Mouse (Mus musculus) left cerebral cortex, adult 8-10 months (tissue): Measurements from ENCODE around the gene Sipa1l2. TPM values are rescaled to one million over a fixed set of nuclear protein-coding genes. Genes with fewer than 3 reads are reported as not detected.
A peak's percentile ranks its signal among the peaks of the same experiment; 100 is the strongest.

ENCODE experiments used
- DNase-seq, 2 experiments: peaks; one replicate each; pipeline ENCODE4 v3.0.0; 2022; ENCODE audit warnings: low spot score in 2 of 2
- total RNA-seq, 4 experiments: library from RNA; stranded (reverse); gene quantifications; 2 replicates each; pipeline ENCODE4 v1.2.4; 2022

The Sipa1l2 gene
- total RNA-seq, 4 experiments from 2014 or later: 37.1 to 40.6 (median 38.6) TPM

- no peak for DNase-seq
Observed at GRCm38 (mm10) chr8:125580426-125580825, 10.8 kb upstream of the Sipa1l2 start.

- DNase-seq: no peak
Observed at GRCm38 (mm10) chr8:125576127-125576526, 6.5 kb upstream of the Sipa1l2 start.

GRCm38 (mm10) chr8:125574280-125574679 lies 4.7 kb upstream of the Sipa1l2 start:
- no peak for DNase-seq

GRCm38 (mm10) chr8:125572246-125572645 lies 2.6 kb upstream of the Sipa1l2 start:
- DNase-seq: no peak

- no peak for DNase-seq
Observed at GRCm38 (mm10) chr8:125570835-125571465, 1.3 kb upstream of the Sipa1l2 start.

GRCm38 (mm10) chr8:125570389-125570788 lies 781 bp upstream of the Sipa1l2 start:
- no peak for DNase-seq

GRCm38 (mm10) chr8:125568851-125569532 lies 616 bp downstream of the Sipa1l2 start:
- DNase-seq: no peak

- no peak for DNase-seq
Observed at GRCm38 (mm10) chr8:125568421-125568850, 1.2 kb downstream of the Sipa1l2 start.

GRCm38 (mm10) chr8:125567569-125567968 lies 2.0 kb downstream of the Sipa1l2 start:
- DNase-seq: no peak

- DNase-seq: no peak
Observed at GRCm38 (mm10) chr8:125562878-125563277, 6.7 kb downstream of the Sipa1l2 start.

- no peak for DNase-seq
Observed at GRCm38 (mm10) chr8:125560825-125561490, 8.7 kb downstream of the Sipa1l2 start.

- no peak for DNase-seq
Observed at GRCm38 (mm10) chr8:125559066-125559653, 10.4 kb downstream of the Sipa1l2 start.

- peak; percentile 83 to 88 for DNase-seq
Observed at GRCm38 (mm10) chr8:125558109-125559065, 11.2 kb downstream of the Sipa1l2 start.

- DNase-seq: no peak
Observed at GRCm38 (mm10) chr8:125557391-125558108, 12.1 kb downstream of the Sipa1l2 start.

GRCm38 (mm10) chr8:125556706-125557105 lies 12.9 kb downstream of the Sipa1l2 start:
- DNase-seq: no peak

GRCm38 (mm10) chr8:125550567-125550966 lies 19.0 kb downstream of the Sipa1l2 start:
- DNase-seq: no peak

- DNase-seq: no peak
Observed at GRCm38 (mm10) chr8:125547296-125547695, 22.3 kb downstream of the Sipa1l2 start.

- DNase-seq: no peak
Observed at GRCm38 (mm10) chr8:125545866-125546265, 23.7 kb downstream of the Sipa1l2 start.

- no peak for DNase-seq
Observed at GRCm38 (mm10) chr8:125542893-125543613, 26.6 kb downstream of the Sipa1l2 start.
